Mouse (Mus musculus) hindbrain, embryonic 14.5 days (tissue): ENCODE measurements at regions not wholly inside any gene's neighbourhood (a gene's known extent, or its start where the extent isn't known, plus 50 kb on each side); places are given as distances from the start of the nearest gene placed in this dataset.

Source experiments
- ATAC-seq: fragments of 200-750 bp; cut with Nextera tagmentation; 2 replicates; pipeline ENCODE4 v1.8.0; 2017; ENCODE audit warnings: moderate number of reproducible peaks, mild to moderate bottlenecking, moderate TSS enrichment, moderate library complexity; ENCODE audit not compliant: low FRiP score
- DNase-seq: peaks from one replicate; pipeline ENCODE4 v3.0.0-alpha.2; 2015; ENCODE audit warnings: low spot score
- H3K27ac ChIP-seq: fragments of 300-500 bp; sonication (generic); 2 replicates; pipeline ENCODE4 v1.5.1; 2014; ENCODE audit warnings: mild to moderate bottlenecking, moderate library complexity
- H3K27me3 ChIP-seq: fragments of 300-500 bp; sonication (generic); 2 replicates; pipeline ENCODE4 v1.6.1; 2014; ENCODE audit warnings: mild to moderate bottlenecking, low read length, mixed read lengths; ENCODE audit not compliant: control insufficient read depth, insufficient read depth
- H3K36me3 ChIP-seq: fragments of 300-500 bp; sonication (generic); replicated peaks from 2 replicates; pipeline ENCODE4 v1.6.1; 2014; ENCODE audit not compliant: control insufficient read depth, insufficient read depth
- H3K4me1 ChIP-seq: fragments of 300-500 bp; sonication (generic); replicated peaks from 2 replicates; pipeline ENCODE4 v1.6.1; 2014; ENCODE audit warnings: antibody characterized with exemption, low read length, mixed read lengths; ENCODE audit not compliant: control insufficient read depth, insufficient read depth
- H3K4me2 ChIP-seq: fragments of 300-500 bp; sonication (generic); replicated peaks from 2 replicates; pipeline ENCODE4 v1.6.1; 2014; ENCODE audit warnings: mild to moderate bottlenecking, moderate library complexity
- H3K4me3 ChIP-seq: fragments of 300-500 bp; sonication (generic); replicated peaks from 2 replicates; pipeline ENCODE4 v1.5.1; 2014; ENCODE audit warnings: mild to moderate bottlenecking, low read length
- H3K9ac ChIP-seq: fragments of 300-500 bp; sonication (generic); 2 replicates; pipeline ENCODE4 v1.6.1; 2014
- H3K9me3 ChIP-seq: fragments of 300-500 bp; sonication (generic); 2 replicates; pipeline ENCODE4 v1.6.1; 2016; ENCODE audit warnings: low read length; ENCODE audit not compliant: control insufficient read depth
- WGBS: fragments of 180-500 bp; shearing (Covaris S2); extraction: QIAGEN DNeasy Blood & Tissue Kit; methylation state at CpG from one replicate; pipeline ENCODE4 v1.1.7; 2014; 5-methylcytosine and 5-hydroxymethylcytosine counted together

- Histone ChIP-seq H3K4me1 (no peaks in the 10 kb centered on the region), H3K9me3 (no peaks in the 10 kb centered on the region), H3K4me3 (no peak overlapping the region), H3K27me3 (no peaks in the 10 kb centered on the region), H3K4me2 (no peak overlapping the region), H3K9ac (no peak overlapping the region), H3K27ac (no peak overlapping the region), H3K36me3 (no peaks in the 10 kb centered on the region)
- DNase-seq (no peak), ATAC-seq (no peak)
- 97% methylated on average over 3 of the region's 3 CpGs for WGBS
These were observed 183.1 kb upstream of the Adcy2 start for GRCm38 (mm10) chr13:69182478-69182877.

- Histone ChIP-seq H3K27me3 (no peaks in the 10 kb centered on the region), H3K4me2 (no peak overlapping the region), H3K36me3 (no peaks in the 10 kb centered on the region), H3K4me1 (no peaks in the 10 kb centered on the region), H3K27ac (no peak overlapping the region), H3K9me3 (no peaks in the 10 kb centered on the region), H3K4me3 (no peak overlapping the region), H3K9ac (no peak overlapping the region)
- DNase-seq (no peak), ATAC-seq (no peak)
- WGBS, result 85% methylated on average over 3 of the region's 3 CpGs
These were observed 191.3 kb upstream of the Adcy2 start for GRCm38 (mm10) chr13:69190661-69191060.

GRCm38 (mm10) chr13:69196464-69196871, 197.1 kb upstream of the Adcy2 start:
- Histone ChIP-seq H3K27me3 (no peaks in the 10 kb centered on the region), H3K9me3 (no peaks in the 10 kb centered on the region), H3K9ac (no peak overlapping the region), H3K4me1 (no peaks in the 10 kb centered on the region; the same call in 1 of the 2 replicates), H3K4me3 (no peak overlapping the region), H3K27ac (no peak overlapping the region), H3K4me2 (no peak overlapping the region), H3K36me3 (no peaks in the 10 kb centered on the region)
- ATAC-seq (no peak; the same call in 1 of the 2 replicates), DNase-seq (no peak)
- 4% methylated on average over 4 of the region's 4 CpGs for WGBS

- 76% methylated on average over 10 of the region's 10 CpGs for WGBS
- no peak overlapping the region for H3K4me2 ChIP-seq
- H3K9ac ChIP-seq, result no peak overlapping the region
- H3K27ac ChIP-seq, result no peak overlapping the region
- ATAC-seq (no peak), DNase-seq (no peak)
- H3K4me3 ChIP-seq, result no peak overlapping the region
- no peaks in the 10 kb centered on the region for H3K27me3 ChIP-seq
- no peaks in the 10 kb centered on the region for H3K4me1 ChIP-seq
- no peaks in the 10 kb centered on the region for H3K9me3 ChIP-seq
- H3K36me3 ChIP-seq, result no peaks in the 10 kb centered on the region
These were observed 208.6 kb upstream of the Adcy2 start for GRCm38 (mm10) chr13:69207741-69208568.

GRCm38 (mm10) chr13:69208569-69208881, 209.2 kb upstream of the Adcy2 start:
- Histone ChIP-seq H3K4me1 (no peaks in the 10 kb centered on the region), H3K4me3 (no peak overlapping the region), H3K36me3 (no peaks in the 10 kb centered on the region), H3K9me3 (no peaks in the 10 kb centered on the region), H3K4me2 (no peak overlapping the region), H3K27ac (no peak overlapping the region), H3K27me3 (no peaks in the 10 kb centered on the region), H3K9ac (no peak overlapping the region)
- WGBS, result 95% methylated on average over 4 of the region's 4 CpGs
- DNase-seq (no peak), ATAC-seq (no peak)

- Histone ChIP-seq H3K36me3 (no peaks in the 10 kb centered on the region), H3K9me3 (no peaks in the 10 kb centered on the region), H3K4me2 (no peak overlapping the region), H3K9ac (no peak overlapping the region), H3K4me3 (no peak overlapping the region), H3K27me3 (no peaks in the 10 kb centered on the region), H3K27ac (no peak overlapping the region), H3K4me1 (no peaks in the 10 kb centered on the region)
- DNase-seq (no peak), ATAC-seq (no peak)
- WGBS, result 71% methylated on average over 3 of the region's 3 CpGs
These were observed 217.2 kb upstream of the Adcy2 start for GRCm38 (mm10) chr13:69216579-69216978.

GRCm38 (mm10) chr13:69220425-69220824, 221.1 kb upstream of the Adcy2 start:
- no peak overlapping the region for H3K4me3 ChIP-seq
- no peaks in the 10 kb centered on the region for H3K27me3 ChIP-seq
- H3K27ac ChIP-seq, result no peak overlapping the region
- H3K4me2 ChIP-seq, result no peak overlapping the region
- no peak overlapping the region for H3K9ac ChIP-seq
- no peak for ATAC-seq
- no peaks in the 10 kb centered on the region for H3K36me3 ChIP-seq
- DNase-seq, result no peak
- no peaks in the 10 kb centered on the region for H3K9me3 ChIP-seq
- 58% methylated on average over 1 of the region's 1 CpGs for WGBS
- no peaks in the 10 kb centered on the region for H3K4me1 ChIP-seq

GRCm38 (mm10) chr13:69226538-69226937, 227.2 kb upstream of the Adcy2 start:
- no peaks in the 10 kb centered on the region for H3K27me3 ChIP-seq
- no peaks in the 10 kb centered on the region for H3K4me1 ChIP-seq
- no peaks in the 10 kb centered on the region for H3K36me3 ChIP-seq
- no peaks in the 10 kb centered on the region for H3K9me3 ChIP-seq
- no peak overlapping the region for H3K27ac ChIP-seq
- H3K4me3 ChIP-seq, result no peak overlapping the region
- H3K4me2 ChIP-seq, result no peak overlapping the region
- H3K9ac ChIP-seq, result no peak overlapping the region
- WGBS, result 77% methylated on average over 5 of the region's 5 CpGs
- DNase-seq (no peak), ATAC-seq (no peak)

- DNase-seq (no peak), ATAC-seq (no peak)
- Histone ChIP-seq H3K27ac (no peak overlapping the region), H3K27me3 (no peaks in the 10 kb centered on the region), H3K36me3 (no peaks in the 10 kb centered on the region), H3K9ac (no peak overlapping the region), H3K4me2 (no peak overlapping the region), H3K4me3 (no peak overlapping the region), H3K9me3 (no peaks in the 10 kb centered on the region), H3K4me1 (no peaks in the 10 kb centered on the region)
- 86% methylated on average over 10 of the region's 10 CpGs for WGBS
These were observed 231.1 kb upstream of the Adcy2 start for GRCm38 (mm10) chr13:69230361-69230943.
